Mouse (Mus musculus): Measurements from ENCODE around the gene Dhx32.

The Dhx32 gene

DNA sequence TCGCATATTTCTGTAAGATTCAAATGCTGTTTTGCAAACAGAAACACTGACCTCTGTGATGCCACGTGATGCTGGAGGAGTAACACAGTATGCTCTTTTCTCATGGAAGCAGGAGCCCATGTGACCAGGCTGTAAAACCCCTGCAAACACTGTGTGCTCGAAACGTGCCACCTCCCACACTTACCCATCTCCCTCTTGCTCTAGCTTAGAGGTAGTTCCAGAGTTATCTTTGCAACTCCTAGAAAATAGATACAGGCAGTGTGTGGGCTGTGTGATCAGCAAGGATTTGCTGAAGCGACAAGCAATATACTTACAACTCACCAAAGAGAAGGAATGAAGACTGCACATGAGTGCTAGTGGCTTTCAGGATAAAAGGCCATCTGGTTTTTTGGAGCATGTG lies 14.0 kb downstream of the Dhx32 start:
- no peak for DNase-seq

DNA sequence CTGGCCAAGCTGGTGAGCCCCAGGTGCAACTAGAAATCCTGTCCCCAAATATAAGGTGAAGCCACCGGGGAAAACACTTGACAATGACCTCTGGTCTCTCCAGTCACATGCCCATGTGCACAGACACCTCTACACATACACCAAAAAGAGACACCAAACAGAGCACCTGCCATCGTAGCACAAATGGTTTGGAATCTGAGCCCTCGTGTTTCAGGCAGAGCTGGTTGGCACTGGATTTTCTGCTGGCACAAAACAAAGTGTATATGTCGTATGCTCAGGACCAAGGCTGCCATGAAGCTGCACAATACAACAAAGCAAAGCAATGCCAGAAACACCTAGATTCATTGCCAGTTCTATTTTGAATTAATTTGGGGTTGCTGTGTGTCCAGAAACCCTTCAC lies 14.5 kb downstream of the Dhx32 start:
- no peak for DNase-seq

DNA sequence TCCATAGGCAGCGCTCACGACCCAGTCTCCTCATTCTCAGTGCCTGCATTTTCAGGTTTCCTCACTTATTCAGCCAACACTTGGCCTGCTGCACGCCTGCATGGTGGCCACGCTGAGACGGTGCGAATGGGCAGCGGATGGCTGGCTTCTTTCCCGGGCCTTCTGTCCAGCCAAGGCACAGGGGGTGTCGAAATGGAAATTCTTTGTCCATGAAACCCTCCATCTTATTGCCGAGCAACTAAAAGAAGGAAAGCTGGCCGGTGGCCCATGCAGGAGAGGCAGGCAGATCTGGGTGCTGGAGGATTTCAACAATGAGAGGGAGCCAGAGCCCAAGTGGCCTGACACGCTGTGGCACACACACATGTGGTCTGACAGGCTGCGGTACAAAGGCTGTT lies 16.7 kb downstream of the Dhx32 start:
- DNase-seq = no peak

DNA sequence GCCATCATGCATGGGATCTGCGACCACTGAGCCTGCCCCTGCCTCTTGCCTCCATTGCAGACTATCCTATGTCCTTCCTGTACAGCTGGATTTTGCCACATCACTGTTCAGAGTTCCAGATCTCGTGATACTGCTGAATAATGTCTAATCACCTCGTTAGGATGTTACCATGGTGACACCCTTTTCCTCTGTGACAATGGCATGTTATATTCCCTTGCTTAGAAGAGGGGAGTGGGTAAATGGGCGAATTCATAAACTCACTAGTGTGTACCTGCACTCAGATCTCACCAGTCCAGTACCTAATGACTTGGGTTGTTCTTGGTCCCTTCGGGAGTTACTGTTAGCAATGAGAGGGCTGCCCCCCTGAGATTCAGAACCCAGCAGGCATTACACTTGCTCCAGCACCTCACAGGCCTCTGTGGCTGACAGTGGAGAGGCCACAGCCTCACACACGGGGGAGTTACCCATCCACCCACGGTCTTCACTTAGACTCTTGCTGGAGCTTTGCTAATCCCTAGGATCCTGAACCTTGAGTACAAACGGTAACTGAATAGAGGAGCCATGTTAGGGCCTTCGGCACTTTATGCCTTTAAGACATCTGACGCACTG lies 17.2 kb downstream of the Dhx32 start:
- DNase-seq = no peak

DNA sequence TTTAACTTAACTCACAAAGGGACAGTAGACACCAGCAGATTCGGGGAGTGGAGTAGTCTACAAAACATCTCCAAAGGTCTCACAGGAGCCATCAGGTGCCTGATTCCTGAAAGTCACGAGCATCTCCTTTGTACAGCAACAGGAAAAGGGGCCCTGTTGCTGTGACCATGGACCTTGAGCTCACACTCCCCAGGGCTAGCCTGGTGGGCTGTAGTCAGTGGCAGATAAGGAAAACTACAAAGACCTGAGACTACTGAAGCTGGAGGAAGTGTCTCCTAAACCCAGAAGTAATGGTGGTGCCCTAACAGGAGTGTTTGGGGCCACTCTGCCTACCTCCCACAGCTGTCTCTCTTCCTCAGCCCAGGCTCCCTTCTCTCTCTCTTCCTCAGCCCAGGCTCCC lies 18.1 kb downstream of the Dhx32 start:
- DNase-seq = no peak

DNA sequence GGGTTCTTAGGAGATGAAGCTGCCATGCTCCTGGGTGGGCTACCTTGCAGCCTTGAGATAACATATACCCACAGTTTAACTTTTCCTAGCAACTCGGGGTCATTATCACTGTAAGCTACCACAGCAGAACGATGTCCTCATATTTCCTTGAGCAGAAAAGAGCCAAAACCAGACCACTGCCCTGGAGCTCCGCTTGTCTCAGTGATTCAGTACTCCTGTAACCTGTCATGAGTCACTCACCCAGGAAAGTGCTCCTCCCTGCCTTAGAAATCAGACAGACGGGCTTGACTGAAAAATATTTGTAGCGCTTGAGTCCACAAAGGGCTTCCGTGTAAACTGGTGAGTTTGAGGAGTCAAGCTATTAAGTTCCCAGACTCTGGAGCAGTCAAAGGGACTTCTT lies 19.8 kb downstream of the Dhx32 start:
- no peak for DNase-seq

DNA sequence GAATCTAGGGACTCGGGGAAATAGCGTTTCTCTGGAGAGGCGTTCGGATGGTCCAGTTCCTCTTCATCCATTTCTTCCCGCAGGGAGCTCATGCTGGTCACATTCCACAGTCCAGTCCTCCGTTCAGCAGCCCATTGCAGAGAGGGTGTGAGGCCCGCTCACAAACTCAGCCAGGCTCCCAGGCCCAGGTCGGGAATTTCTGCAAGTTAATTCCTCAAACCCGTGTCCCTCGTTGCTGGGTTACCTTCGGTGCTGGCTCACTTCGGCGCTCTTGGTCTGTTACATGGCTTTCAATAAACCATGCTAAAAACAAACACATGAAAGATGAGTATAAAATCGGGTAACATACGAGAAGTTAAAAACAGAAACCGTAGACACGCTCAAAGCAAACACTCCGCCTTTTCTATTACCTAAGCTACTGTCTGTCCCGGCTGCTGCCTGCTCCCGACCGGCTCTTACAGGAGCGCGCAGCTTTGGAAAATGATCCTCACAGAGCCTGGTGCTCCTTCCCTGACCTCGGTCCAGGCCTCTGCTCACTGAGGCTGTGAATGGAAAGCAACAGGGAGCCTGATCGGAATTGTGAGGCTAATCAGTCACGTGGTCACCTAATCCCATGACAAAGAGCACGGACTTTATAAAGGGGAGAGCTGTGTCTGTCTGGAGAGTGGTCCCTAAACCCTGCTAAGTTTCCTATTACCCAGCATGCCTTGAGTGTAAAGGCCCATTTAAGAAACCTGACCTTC lies 22.7 kb downstream of the Dhx32 start:
- peak; percentile 37 for DNase-seq

DNA sequence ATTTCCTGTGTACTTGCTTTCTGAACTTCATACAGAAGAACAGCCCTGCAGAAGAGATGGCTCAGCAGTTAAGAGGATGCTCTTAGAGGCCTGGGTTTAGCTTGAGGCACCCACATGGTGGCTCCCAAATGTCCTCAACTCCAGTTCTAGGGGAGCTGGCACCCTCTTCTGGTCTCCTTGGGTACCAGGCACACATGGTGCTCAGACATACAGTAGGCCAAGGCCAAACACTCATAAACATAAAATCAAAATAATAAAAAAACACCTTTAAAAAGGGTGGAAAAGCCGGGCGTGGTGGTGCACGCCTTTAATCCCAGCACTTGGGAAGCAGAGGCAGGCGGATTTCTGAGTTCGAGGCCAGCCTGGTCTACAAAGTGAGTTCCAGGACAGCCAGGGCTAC lies 23.8 kb downstream of the Dhx32 start:
- DNase-seq = no peak

DNA sequence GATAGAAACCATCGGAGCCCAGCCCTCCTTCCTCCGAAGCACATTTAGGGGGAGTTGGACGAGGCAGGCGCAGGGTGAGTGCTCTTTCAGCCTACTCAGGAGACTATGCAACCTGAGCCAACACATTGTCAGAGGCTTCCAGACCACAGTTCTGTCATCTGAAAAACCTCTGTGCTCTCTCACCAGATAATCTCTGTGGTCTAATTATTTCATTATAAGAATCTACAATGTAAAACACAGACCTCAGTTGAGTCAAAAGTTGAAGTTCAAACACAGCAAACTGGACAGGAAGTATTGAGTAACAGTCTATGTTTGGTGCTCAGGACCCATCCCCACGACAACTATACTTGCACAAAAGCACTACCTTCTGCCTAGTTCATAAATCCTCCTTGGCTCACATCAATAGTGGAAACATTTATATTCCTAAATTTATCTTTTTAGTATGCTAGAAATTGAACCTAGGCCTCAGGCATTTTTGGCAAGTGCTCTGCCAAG lies 24.5 kb downstream of the Dhx32 start:
- no peak for DNase-seq

DNA sequence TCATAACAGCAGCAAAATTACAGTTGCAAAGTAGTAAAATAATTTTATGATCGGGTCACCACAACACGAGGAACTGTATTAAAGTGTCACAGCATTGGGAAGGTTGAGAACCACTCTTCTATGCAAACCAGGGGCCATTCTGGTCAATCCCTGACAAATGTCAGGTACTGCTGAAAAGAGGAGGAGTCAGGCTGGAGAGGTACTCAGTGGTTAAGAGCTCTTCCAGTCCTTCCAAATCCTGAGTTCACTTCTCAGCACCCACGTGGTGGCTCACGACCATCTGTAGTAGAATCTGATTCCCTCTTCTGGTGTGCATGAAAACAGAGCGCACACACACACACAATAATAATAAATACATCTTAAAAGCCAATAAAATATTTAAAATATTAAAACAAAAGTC lies 31.4 kb downstream of the Dhx32 start:
- no peak for DNase-seq

DNA sequence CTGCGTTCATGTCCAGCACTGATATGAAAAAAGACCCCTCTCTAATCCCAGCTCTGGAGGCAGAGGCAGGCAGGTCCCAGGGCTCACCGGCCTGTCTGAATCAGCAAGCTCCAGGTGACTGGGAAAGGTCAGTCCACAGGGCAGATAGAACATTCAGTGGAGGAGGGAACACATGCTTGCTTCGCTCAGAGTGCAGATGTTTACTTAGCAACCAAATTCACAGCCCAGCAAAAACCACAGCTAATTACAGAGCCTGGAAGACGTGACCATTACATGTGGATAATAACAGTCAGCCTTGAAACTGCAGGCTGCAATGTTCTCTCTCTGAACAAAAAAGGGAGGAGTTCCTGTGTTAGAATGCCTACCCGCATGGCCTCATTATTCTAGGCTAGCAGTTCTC lies 31.9 kb downstream of the Dhx32 start:
- DNase-seq = no peak

DNA sequence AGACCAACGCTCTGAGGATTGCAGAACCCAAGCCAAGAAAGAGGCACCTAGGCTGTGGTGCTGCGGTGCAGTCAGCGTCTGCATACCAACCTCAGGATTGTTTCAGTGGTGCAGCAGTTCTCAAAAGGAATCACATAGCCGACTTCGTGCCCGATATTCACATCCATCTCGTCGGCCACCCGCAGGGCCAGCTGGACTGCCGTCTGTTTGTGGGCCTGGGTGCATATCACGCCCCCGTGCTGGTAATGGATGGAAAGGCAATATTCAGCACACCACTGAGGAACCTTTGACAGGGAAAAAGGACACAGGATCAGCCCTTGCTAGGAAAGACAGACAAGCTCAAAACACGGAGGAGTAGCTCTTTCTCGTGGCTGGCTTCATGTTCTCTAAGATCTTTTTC lies 33.8 kb downstream of the Dhx32 start:
- DNase-seq = no peak

DNA sequence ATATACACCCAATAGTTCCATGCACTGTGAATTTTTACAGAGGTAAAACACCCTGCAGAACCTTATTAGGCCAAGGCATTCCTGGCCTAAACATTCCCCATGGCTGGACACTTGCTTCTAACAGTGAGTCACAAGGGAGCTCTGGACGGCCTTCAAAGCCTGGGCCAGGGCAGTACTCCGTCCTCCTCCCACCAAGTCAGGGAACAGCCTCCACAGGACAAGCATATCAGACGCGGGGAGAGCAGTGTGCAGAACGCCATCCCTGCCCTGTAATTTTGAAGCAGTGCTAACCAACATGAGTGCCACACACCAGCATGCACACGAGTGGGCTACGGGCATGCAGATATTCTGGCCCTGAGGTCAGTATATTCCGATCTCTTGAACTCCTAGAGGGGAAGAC lies 35.2 kb downstream of the Dhx32 start:
- no peak for DNase-seq

DNA sequence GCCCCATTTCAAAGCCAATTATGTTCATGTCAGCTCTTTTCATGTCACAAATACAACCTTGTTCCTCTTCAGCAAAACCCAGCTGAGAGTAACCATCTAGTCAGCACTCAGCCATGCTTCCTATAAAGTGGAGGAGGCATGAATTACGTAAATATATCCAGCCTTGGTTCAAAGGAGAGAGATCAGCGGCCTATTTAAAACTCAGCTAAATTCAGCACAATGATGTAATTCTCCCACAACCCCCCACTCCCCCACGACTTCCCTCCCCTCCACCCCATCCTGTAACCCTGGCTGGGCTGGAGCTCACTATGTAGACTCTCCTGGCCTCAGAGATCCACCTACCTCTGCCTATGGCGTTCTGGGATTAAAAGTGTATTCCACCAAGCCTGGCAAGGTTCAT lies 37.8 kb downstream of the Dhx32 start:
- no peak for DNase-seq

DNA sequence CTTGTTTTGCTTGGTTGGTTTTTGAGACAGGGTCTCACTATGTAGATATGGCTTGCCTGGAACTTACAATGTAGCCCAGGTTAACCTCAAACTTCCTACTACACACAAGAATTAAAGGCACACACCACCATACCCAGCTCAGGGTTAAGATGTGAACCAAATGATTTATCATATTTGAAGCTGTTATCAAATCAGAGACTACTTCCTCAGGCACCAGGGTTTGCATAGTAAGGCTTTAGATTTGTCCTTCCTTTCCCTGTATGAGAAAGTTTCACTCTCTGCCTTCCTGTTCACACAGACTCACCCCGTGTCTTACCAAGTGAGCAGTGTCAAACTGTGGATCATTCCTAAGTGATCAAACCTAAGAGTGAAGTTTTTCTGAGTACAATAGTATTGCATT lies 38.3 kb downstream of the Dhx32 start:
- no peak for DNase-seq

DNA sequence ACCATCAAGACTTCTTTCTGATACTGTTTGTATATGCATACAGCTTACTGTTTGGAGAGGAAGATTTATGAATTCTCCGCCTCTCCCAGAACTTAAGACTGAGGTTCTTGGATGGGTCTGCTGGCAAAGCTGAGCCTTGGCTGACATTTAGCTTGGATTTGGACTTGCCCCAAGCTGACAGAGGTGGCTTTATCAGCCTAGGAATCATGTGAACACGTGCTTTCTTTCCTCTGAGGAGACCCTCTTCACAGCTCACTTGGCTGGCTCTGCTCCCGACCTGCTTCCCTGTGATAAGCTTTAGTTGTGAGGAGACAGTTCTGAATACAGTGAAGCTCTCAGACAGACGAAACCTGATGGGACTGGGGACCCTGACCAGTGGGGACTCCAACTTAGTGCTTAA lies 38.9 kb downstream of the Dhx32 start:
- no peak for DNase-seq

DNA sequence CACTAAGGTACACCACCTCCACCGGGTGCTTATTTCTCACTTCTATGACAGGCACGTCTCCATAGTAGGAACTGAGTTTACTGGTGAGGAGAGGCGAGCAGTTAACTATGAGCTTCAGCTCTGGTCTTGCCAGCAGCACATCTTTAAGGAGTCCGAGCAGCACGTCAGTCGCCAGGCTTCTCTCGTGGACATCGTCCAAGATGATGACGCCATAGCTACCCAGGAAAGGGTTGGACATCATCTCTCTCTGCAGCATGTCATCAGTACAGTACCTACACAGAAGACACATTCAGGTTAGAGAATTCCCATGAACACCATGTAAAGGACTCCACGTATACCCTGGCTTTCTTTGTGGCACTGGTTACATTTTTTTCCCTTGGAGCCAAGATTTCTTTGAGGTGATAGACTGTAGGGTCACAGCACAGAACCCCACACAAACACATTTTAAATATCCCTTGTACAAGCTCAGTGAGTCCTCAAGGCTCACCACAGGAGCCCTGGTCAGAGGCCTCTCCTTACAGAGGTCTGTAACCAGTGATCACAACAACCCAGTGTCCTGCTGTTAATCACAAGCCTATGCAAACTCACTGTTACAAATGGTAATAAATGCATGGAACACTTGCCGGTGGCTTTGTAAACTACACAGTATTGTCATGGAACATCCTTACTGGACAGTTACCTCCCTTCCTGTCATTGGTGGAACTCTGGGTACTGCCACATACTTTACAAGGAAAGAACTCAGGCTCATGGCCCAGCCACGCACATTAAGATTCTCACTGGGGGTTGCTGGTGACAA lies 39.8 kb downstream of the Dhx32 start:
- no peak for DNase-seq

DNA sequence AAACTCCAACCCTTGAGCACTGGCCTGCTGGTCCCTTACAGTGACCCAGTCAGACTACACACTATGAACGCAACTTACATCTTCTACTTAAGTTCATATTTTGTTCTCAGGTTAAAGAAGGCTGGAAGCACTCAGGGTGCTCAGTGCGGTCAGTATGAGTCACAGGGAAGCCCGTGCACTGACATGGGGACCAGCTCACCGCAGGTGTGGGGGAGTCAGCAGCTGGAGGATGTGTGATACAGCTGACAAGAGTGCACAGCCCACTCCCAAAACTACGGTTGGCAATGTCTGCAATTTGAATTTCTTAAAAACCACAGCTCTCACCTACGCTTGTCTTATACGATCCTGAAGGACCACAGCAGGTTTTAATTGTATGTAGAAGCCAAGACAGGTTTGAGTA lies 42.0 kb downstream of the Dhx32 start:
- DNase-seq = no peak

DNA sequence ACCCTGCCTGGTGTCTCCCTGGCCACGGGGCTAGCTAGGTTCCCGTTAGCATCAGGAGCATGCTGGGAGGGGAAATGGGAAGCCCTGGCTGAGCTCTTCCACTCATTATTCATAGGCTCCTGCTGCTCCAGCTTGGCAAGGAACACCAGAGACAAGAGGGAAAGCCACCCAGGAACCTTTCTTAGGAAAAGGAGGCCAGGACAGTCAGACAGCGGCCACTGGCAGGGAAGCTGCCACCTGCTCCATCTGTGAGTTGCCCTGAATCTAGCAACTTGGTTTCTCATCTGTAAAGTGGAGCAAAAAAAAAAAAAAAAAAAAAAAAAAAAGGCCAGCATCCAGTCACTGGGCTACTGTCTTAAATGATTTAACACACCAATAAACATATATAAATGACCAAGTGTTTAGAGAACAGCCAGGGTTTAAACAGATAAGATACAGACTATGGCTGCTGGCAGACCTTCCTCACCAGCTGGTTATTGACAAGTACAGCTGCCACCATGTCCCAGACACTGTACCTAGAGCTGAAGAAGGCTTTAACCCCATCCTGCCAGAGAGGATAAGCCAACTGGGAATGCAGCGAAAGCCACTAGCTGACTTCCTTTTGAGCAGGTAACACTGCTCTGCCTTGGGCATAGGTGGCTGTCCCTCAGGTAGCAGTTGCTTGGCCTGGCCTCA lies 50.4 kb downstream of the Dhx32 start:
- DNase-seq = no peak

DNA sequence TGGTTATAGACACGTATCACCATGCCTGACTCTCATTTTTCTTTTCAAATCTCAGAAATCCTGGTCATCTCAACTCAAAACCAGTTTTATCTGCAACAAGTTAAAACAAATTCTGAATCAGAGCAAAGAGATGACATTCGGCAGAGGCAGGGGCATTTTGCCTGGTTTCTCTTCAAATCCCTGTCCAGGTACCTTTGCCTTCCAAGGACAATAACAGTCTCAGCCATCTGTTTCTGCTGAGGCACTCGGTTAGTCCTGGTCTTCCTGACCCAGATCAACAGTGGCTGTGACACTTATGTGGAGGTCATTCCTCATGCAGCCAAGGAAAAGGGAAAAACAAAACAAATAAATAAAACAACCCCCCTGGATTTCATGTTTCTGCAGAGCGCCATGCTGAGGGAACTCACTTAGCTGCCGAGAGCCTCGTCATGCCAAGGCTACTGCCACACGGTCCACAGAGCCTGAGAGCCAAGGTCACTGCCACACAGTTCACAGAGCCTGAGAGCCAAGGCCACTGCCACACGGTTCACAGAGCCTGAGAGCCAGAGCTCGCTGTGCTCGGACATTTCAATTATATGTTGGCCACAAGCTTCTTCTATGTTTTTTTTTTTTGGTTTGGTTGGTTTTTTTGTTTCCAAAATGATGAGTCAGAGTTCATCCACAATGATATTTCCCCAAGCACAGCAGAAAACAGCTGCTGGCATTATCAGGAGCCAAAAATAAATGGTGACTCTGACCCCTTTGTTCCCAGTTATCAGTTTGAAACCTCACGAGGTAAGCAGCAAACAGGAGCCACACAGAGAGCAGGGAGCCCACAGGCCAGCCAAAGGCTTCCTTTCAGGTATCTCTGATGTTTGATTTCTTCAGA lies 52.0 kb downstream of the Dhx32 start:
- no peak for DNase-seq

DNA sequence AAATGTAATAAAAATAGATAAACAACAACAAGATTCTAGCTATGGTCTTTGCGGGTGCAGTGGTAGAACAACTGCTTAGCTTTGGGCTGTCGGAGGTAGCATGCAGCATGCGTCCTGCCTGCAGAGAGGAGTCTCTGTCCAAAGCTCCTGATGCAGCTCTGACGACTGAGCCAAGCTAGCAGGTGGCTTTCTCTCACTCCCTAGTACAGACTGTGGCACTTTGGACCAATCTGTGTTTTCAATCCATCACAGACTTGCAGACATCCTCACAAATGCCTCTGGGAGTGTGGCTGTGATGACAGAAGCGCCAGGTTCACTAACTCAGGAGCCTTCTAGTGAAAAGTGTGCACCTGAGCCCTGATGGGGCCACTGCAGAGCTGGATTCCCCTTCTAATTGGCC lies 53.2 kb downstream of the Dhx32 start:
- no peak for DNase-seq

DNA sequence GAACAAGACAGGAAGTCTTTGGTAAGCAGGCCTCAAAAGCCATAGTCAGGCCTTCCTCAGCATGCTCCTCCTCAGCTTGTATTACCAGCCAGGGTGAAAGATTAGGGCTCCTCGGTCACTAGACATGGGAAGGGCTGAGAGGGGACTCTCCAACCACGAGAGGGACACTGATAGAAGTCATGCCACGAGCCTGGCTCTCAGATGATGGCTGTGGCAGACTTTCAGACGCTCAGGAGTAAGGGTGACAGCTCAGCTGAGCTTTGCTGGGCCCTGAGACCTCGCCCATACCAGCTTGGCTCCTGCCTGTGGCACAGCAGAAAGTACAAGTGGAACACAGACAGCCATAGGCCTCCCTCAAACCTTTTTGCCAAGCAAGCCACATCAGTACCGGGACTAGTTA lies 55.5 kb downstream of the Dhx32 start:
- no peak for DNase-seq

DNA sequence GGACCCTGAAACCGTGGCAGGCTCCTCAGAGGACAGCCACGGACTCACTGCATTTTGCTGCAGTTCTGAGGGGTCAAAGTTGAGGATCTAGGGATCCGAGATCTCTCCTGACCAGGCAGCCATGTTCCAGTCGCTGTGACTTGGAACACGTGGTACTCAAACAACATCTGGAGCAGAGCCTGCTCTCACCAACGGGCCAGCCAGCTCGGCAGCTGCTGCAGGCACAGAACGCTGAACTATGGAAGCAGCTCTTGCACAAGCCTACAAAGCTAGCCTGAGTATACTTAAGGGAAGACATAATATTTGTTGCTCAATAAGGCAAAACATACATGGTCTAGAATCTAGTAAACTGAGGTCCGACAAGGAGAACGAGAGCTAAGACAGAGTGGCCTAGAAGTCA lies 57.0 kb downstream of the Dhx32 start:
- DNase-seq = no peak

Measured in kidney, postnatal 10 days (tissue).